Mouse (Mus musculus): ENCODE results near the gene Tppp3.

GRCm38 (mm10) chr8:105483212-105484029 lies 12.1 kb upstream of the Tppp3 start:
- TF ChIP-seq CTCF (IDR thresholded peaks at IDR 0.05; ENCODE audit: control insufficient read depth, insufficient read depth, low read length) (no peak), POLR2A (IDR thresholded peaks at IDR 0.05; ENCODE audit: borderline replicate concordance, control insufficient read depth, low read depth, low read length) (no peak)

All from bone marrow, adult 2 months (tissue).